Mouse (Mus musculus) cerebellum, adult 2 months (tissue): ENCODE data around the gene Atp6ap1. TPM values are rescaled to one million over a fixed set of nuclear protein-coding genes. Genes with fewer than 3 reads are reported as not detected.

ENCODE experiments used
- DNase-seq, 2 experiments: peaks; one replicate each; pipeline ENCODE4 v3.0.0; 2021
- H3K27ac ChIP-seq: fragments of 200-500 bp; 2 replicates; pipeline ENCODE4 v1.5.1; 2012; ENCODE audit warnings: low read length, control low read depth, inconsistent platforms; ENCODE audit not compliant: insufficient read depth
- H3K27me3 ChIP-seq: fragments of 200-500 bp; 2 replicates; pipeline ENCODE4 v1.6.1; 2012; ENCODE audit warnings: inconsistent platforms, mild to moderate bottlenecking, low read length, moderate library complexity; ENCODE audit not compliant: control insufficient read depth, insufficient read depth
- H3K4me1 ChIP-seq: fragments of 200-500 bp; 2 replicates; pipeline ENCODE4 v1.6.1; 2011; ENCODE audit warnings: low read length; ENCODE audit not compliant: control insufficient read depth, insufficient read depth
- H3K4me3 ChIP-seq: fragments of 200-500 bp; replicated peaks from 2 replicates; pipeline ENCODE3; 2011; ENCODE audit warnings: mild to moderate bottlenecking, low read depth, low read length, control low read depth; ENCODE audit not compliant: insufficient read depth
- CTCF ChIP-seq: fragments of 200-500 bp; IDR thresholded peaks from 2 replicates; pipeline ENCODE4 v1.5.1; 2011; ENCODE audit warnings: low read depth, mild to moderate bottlenecking, control low read depth, low read length, moderate library complexity, borderline replicate concordance; ENCODE audit not compliant: insufficient read depth
- POLR2A ChIP-seq: fragments of 200-500 bp; IDR thresholded peaks from 2 replicates; pipeline ENCODE4 v1.6.1; 2011; ENCODE audit warnings: low read length, control low read depth, borderline replicate concordance; ENCODE audit not compliant: insufficient read depth
- WGBS: fragments of 180-500 bp; shearing (Covaris S2); methylation state at CpG from one replicate; pipeline ENCODE4 v1.1.7; 2018; 5-methylcytosine and 5-hydroxymethylcytosine counted together
- polyA plus RNA-seq: library from polyadenylated mRNA; depleted of rRNA; stranded (reverse); fragments of >200 nt; gene quantifications from 2 replicates; pipeline ENCODE4 v1.2.3, GENCODE M21; 2012; rRNA removed

Gene Atp6ap1
- polyA plus RNA-seq, 1 experiment = 506 TPM

DNA sequence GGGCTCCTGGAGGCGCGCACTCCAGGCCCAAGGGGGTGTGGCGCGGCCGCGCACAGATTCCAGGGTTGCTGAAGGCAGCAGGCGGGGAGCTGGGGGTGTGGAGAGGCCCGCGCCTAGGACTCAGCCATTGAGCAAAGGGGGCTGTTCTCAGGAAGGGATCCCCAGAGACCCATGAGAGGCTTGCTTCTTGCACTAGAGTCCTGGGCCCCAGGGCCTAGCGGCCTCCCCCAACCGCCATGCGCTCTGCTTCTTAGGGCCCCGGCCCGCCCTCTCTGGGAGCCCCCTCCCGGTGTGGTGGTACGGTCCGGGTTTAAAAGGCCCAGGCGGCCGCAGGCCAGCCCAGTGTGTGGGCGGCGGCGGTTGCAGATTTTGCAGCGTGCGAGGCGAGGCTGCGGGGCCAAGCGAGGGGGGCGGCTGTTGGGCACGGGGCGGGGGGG, 31.8 kb downstream of the Atp6ap1 start, which contains the start of gene Plxna3:
Gene Plxna3 (plus strand): TSS at position 342 of the 437 bp plus-strand sequence.
- Histone ChIP-seq H3K27ac (peak within 1 kb of the TSS; percentile 90), H3K4me1 (peaks cover 8% of the 10 kb centered on the region), H3K27me3 (no peaks in the 10 kb centered on the region), H3K4me3 (peak within 1 kb of the TSS; percentile 74)
- no peak for TF ChIP-seq CTCF
- TF ChIP-seq POLR2A = peak; percentile 49; the same call in 1 of the 2 replicates
- WGBS = 9% methylated on average over 23 of the region's 30 CpGs
- peak; percentile 69 to 78 for DNase-seq

- Histone ChIP-seq H3K27me3 (no peaks in the 10 kb centered on the region), H3K27ac (no peak overlapping the region), H3K4me1 (peaks cover 8% of the 10 kb centered on the region), H3K4me3 (peak overlapping the region; percentile 74)
- no peak for TF ChIP-seq POLR2A
- WGBS = 13% methylated on average over 10 of the region's 10 CpGs
- no peak for DNase-seq
Observed at GRCm38 (mm10) chrX:74329215-74329671, 32.3 kb downstream of the Atp6ap1 start.

- Histone ChIP-seq H3K4me3 (no peak overlapping the region), H3K27ac (no peak overlapping the region), H3K27me3 (no peaks in the 10 kb centered on the region)
Observed at GRCm38 (mm10) chrX:74330166-74330930, 33.5 kb downstream of the Atp6ap1 start.

DNA sequence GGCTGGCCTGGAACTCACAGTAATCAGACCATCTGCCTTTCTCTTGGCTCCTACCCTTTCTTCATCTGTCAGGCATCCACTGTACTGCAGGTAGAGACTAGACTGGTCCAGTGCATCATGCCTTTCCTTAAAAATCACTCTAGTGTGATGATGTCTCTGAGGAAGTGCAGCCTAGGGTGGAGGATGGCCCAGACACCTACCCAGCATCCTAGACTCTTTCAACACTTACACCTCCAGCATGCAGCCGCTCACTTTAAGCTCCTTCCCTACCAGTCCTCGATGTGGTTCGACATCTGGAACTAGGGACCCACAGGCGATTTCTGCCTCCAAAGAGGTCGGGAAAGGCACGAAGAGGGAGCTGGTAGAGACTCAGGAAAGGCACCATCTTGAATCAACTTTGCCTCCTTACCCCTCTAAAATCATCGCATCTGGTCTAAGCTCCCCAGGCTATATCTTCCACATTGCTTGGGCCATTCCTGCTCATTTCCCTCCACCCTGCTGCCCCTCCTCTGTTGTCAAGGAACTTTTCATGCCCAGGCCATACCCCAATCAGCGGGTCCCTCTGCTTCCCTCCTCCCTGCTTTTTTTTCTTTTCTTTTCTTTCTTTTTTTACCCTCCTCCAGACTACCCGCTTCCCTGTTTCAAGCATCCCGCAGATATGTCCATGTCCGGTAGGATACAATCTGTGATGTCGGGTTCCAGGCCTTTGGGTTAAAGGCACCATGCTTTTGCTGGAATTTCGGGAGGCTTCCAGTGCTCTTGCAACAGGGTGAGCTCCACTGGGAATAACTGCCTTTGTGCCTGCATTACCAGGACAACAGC, 56.0 kb downstream of the Atp6ap1 start:
- TF ChIP-seq CTCF (no peak), POLR2A (no peak)
- H3K4me3 ChIP-seq = peak overlapping the region; percentile 91
- DNase-seq = no peak
- peak overlapping the region; percentile 34; the same call in 1 of the 2 replicates for H3K27ac ChIP-seq
- H3K4me1 ChIP-seq = no peaks in the 10 kb centered on the region
- H3K27me3 ChIP-seq = no peaks in the 10 kb centered on the region
- 9% methylated on average over 13 of the region's 13 CpGs for WGBS

More at GRCm38 (mm10) chrX:74330166-74330930, 33.5 kb downstream of the Atp6ap1 start:
- no peak for TF ChIP-seq CTCF
- TF ChIP-seq POLR2A = no peak
- peak; percentile 40 to 65 for DNase-seq
- H3K4me1 ChIP-seq = peaks cover 8% of the 10 kb centered on the region
- WGBS = 22% methylated on average over 2 of the region's 2 CpGs

DNA sequence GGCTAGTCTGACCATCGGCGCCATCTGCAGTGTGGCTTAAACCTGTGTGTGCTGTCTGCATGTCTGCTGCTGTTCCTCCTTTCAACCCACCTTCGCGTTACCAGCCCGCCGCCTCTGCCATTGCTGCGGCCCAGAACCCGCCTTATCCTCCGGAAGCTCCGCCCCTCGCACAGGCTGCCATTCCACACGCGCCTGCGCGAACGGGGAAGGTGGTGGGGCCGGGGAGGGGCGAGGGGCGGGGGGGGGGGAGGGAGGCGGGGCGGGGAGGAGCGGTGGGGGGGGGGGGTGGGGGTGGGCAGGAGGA, 56.5 kb downstream of the Atp6ap1 start, which contains the start of gene Lage3:
Gene Lage3 (minus strand): TSS at position 152 of the 304 bp plus-strand sequence.
- no peaks in the 10 kb centered on the region for H3K4me1 ChIP-seq
- H3K27me3 ChIP-seq = no peaks in the 10 kb centered on the region
- DNase-seq = peak; percentile 83 to 85
- TF ChIP-seq POLR2A (peak; percentile 76; the same call in 1 of the 2 replicates), CTCF (no peak)
- H3K27ac ChIP-seq = peak within 1 kb of the TSS; percentile 34; the same call in 1 of the 2 replicates
- WGBS = 2% methylated on average over 11 of the region's 22 CpGs
- peak within 1 kb of the TSS; percentile 91 for H3K4me3 ChIP-seq

Other genes starting within 250 kb of the Atp6ap1 start
- gene Opn1mw, start 169.6 kb upstream of the Atp6ap1 start, polyA plus RNA-seq = 0.57 TPM in 1 of 2 replicates, not detected in the other
- gene Mecp2, start 161.7 kb upstream of the Atp6ap1 start, polyA plus RNA-seq = 30.7 and 34.0 TPM in 2 replicates
- gene Tex28, start 129.3 kb upstream of the Atp6ap1 start, polyA plus RNA-seq = not detected in 2 replicates
- gene Tktl1, start 119.8 kb upstream of the Atp6ap1 start, polyA plus RNA-seq = 0.05 TPM in 1 of 2 replicates, not detected in the other
- 141 and 162 TPM in 2 replicates for gene Flna, start 47.3 kb upstream of the Atp6ap1 start, polyA plus RNA-seq
- 49.0 and 53.6 TPM in 2 replicates for gene Emd, start 42.4 kb upstream of the Atp6ap1 start, polyA plus RNA-seq
- gene Rpl10, start 26.3 kb upstream of the Atp6ap1 start, polyA plus RNA-seq = 511 and 570 TPM in 2 replicates
- gene Taz, start 15.2 kb upstream of the Atp6ap1 start, polyA plus RNA-seq = 99.4 and 100 TPM in 2 replicates
- gene Dnase1l1, start 14.8 kb upstream of the Atp6ap1 start, polyA plus RNA-seq = 6.4 and 7.5 TPM in 2 replicates
- 843 and 859 TPM in 2 replicates for gene Gdi1, start 7.9 kb downstream of the Atp6ap1 start, polyA plus RNA-seq
- gene Fam50a, start 15.9 kb downstream of the Atp6ap1 start, polyA plus RNA-seq = 46.2 and 50.7 TPM in 2 replicates
- 52.5 and 69.2 TPM in 2 replicates for gene Plxna3, start 32.0 kb downstream of the Atp6ap1 start, polyA plus RNA-seq
- gene Lage3, start 56.5 kb downstream of the Atp6ap1 start, polyA plus RNA-seq = 68.3 and 72.2 TPM in 2 replicates
- gene Ubl4a, start 76.1 kb downstream of the Atp6ap1 start, polyA plus RNA-seq = 82.0 and 85.3 TPM in 2 replicates
- gene Slc10a3, start 76.3 kb downstream of the Atp6ap1 start, polyA plus RNA-seq = 4.2 and 4.7 TPM in 2 replicates
- gene Fam3a, start 96.2 kb downstream of the Atp6ap1 start, polyA plus RNA-seq = 31.8 and 36.0 TPM in 2 replicates
- gene Ikbkg, start 96.2 kb downstream of the Atp6ap1 start, polyA plus RNA-seq = 22.3 TPM in 2 replicates
- 64.7 and 65.4 TPM in 2 replicates for gene G6pdx, start 132.1 kb downstream of the Atp6ap1 start, polyA plus RNA-seq
- not detected in 2 replicates for gene Gm6880, start 184.3 kb downstream of the Atp6ap1 start, polyA plus RNA-seq